Mouse (Mus musculus) layer of hippocampus, postnatal 36 days (tissue): ENCODE data around the gene Shld2. TPM values are rescaled to one million over a fixed set of nuclear protein-coding genes. Genes with fewer than 3 reads are reported as not detected.
A peak's percentile ranks its signal among the peaks of the same experiment; 100 is the strongest.
"Not testable (repeated sequence)": the region's sequence is repeated elsewhere in the genome, so short reads cannot be mapped to it uniquely, and the experiment has no call there.

ENCODE experiments used
- DNase-seq, 2 experiments: peaks; one replicate each; pipeline ENCODE4 v3.0.0; 2022
- total RNA-seq, 2 experiments: library from RNA; stranded (reverse); gene quantifications; 2 replicates each; pipeline ENCODE4 v1.2.3; 2021

Shld2 gene
- total RNA-seq, 2 experiments from 2014 or later: 12.5 to 13.5 TPM

DNA sequence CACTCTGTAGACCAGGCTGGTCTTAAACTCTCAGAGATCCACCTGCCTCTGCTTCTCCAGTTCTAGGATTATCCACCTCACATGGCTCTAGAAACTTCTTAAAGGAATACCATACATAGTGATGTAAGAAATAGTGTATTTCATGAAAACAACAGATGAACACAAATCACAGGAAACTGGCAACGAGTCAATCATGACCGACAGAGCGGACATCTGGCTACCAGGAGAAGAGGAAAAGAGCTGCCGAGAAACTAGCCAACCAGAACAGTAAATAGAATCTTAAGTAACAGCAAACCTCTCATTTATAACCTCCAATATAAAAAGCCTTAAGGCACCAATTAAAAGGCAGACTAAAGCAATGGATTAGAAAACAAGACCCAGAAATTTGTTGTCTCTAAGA is 30.6 kb downstream of the Shld2 start:
- no peak for DNase-seq

DNA sequence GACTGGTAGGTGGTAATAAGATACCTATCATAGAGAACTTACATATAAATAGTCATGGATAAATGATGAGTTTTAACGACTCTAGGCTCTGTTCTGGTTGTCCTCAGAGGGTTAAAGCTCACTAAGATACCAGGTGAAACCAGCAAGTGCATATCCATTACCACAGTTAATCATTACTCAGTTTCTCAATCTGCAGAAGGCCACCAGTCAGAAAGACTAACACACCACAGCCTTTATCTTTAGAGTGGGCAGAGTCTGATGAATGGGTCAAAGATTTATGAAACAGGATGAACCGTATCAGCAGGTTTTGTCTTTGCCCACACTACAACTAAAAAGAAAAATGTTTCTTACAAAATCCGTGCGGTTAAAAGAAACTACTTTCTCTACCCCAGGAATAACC is 35.1 kb downstream of the Shld2 start:
- DNase-seq: no peak

DNA sequence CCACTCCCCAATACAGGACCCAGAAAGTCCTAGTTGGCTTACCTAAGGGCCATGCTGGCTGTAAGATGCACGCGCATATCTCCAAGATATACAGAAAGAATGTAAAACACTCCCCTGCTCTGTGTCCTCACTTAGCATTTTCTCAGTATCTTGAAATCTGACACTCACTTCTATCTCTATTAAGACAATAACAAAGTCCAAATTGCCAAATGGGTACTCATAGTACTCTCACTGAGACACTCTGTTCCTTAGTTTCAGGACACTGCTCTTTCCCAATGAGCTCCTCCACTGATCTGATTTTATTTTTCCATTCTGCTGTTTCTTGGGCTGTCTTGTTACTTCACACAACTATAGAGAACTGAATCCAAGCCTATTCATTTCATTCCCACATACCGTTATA is 36.2 kb downstream of the Shld2 start:
- DNase-seq: no peak

DNA sequence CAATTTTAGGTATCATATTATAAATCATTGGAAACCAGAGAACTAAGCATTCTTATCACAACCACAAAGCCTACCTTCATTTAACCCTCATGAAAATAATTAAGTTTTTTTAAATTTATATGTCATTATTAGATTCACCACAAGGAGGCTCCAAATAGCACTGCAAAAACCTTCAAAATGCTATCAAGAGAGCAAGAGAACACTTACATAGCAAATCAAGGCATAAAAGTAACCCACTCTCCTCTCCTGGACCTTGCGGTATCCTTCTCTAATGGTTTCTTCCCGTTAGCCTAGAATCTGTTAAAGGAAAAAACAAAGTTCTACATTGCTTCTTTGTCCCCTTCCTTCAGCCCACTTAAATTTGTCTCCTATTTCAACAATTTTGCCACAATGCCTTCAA is 37.0 kb downstream of the Shld2 start:
- DNase-seq: no peak

DNA sequence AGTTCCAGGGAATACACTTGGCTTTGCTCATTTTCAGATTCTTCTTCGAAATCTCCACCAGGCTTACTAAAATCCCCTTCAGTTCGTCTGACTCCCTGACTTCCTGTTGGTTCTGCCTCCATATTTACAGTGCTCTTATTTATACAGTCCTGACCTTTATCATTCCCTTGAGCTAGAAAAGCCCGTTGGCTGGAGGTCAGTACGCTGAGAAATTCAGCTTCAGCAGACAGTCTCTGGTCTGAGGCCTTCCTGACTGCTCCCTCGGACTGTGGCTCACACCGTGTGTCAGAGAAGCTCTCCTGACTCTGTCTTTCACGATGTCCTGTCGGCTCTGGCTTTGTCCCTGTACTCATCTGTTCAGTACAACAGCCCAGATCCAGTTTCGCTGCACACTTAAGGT is 42.2 kb downstream of the Shld2 start:
- DNase-seq: no peak

DNA sequence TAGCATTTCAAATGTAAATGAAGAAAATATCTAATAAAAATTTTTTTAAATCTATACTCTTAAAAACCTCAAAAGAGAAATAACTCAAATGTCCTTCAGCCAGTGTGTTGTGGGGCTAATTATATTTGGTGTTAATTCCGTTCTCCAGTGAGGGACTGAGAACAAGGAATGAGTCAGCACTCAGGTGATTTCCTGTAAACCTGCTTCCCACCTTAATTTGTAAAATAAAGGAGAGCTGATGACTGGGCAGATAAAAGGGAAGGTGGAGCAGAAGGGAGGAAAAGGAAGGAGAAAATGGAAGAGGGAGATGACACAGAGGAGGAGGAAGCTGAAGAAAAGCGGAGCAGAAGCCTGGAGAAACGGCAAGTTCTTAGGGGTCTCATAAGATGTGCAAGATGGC is 51.8 kb downstream of the Shld2 start:
- DNase-seq: not testable (repeated sequence)

DNA sequence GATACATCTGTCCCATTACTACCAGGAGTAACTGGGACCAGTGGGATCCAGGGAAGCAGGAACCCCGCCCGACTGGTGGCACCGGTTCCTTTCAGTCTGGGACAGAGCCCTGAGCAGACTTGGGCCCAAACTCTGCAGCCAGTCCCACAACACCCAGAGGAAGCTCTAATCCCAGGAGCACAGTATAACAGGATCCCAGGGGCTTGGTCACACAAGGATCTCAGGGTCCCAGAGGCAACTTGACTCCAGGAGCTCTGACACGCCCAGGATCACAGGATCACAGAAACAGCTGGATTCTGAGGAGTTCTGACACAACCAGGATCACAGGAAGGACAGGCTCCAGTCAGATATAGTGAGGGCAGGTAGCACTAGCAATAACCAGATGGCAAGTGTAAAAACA is 57.0 kb downstream of the Shld2 start:
- DNase-seq: no peak

DNA sequence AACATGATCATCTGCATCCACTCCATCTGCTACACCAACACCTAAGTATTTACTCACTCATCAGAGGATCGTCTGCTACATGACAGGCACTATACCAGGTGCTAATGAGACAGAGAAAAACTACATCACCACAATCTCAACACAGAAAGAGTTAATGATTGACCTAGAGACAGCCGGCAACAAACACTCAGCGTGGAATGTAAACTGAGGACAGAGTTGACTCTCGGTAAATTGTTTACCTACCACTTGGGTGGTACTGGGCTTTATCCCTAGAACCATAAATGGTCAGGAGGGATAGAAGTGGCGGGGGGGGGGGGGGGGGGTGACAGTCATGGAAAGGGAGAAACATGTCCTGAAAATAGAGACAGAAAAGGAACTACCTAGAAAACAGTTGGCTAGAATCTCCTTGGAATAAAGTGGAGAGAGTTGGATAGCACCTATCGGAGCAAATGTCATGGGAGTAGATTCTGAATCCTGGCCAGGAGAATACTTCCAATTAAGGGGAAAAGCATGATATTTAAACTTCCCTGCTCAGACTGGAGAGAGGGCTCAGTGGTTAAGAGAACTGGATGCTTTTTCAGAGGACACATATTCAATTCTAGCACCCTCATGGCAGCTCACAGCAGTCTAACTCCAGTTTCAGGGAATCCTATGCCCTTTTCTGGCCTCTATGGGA is 57.7 kb downstream of the Shld2 start:
- no peak for DNase-seq

DNA sequence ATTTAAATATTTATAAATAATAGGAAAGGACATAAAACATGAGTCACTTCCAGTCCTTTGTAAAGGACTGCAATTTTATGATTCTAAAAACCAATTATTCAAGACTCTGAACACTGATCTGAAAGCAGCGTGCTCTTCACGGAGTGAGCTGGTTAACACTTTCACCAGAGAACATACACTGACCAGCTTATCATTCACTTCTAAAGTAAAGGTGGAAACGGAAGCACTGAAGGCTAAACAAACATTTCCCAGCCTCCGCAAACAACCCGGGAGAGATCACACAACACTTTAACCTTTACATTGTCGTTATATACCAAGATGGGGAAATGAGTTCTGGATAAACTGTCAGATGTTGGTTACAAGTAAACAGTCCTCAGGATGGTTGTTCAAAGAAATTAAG is 69.6 kb downstream of the Shld2 start:
- DNase-seq: no peak

DNA sequence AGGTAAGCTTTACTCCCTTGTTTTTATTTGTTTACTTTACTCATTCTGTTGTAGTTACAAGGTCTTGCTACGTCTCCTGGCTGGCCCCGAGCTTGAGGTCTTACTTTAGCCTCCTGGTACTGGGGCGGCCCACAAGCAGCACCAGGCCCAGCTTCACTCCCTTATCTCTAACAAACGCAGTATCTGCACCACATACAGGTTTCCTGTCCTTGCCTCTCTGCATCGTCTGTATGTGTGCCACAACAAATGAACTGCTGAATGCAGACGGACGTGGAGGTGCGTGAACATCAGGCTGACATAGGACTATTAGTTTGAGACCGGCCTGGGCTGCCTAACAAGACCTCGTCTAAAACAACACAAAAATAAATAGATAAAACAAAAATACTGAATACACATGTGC is 70.0 kb downstream of the Shld2 start:
- no peak for DNase-seq

DNA sequence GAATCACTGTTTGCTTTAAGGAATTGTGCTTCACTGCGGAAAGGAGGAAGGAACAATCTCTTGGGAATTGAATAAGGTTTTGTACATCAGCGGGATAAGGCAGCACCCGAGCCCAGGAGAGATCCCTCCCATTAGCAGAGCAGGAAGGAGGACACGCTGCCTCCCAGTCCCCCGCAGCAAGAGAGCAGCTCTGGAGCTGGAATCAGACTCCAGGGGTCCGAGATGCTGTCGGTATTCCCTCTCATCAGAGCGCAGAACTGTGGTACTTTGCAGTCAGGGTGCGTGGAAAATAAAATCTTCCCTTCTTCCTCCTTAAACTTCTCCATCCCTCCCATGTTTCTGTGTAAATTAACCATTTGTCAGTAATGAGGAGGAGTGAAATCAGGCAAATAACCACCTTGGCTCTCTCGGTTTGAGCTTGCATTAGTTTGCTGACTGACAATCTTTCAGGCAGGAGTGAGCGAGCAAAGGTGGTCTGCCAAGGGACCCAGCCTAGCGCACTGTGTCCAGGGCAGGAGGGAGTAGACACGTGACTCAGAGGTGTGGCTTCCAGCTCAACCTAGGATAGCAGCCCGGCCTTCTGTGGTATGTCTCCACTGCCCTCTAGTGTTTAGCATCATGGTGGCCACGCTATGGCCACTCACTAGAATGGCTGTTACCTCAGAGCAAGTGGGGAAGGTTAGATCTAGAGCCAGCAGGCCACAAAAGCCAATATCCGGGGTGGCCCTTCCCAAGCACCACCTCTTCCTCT is 75.5 kb downstream of the Shld2 start:
- peak in 1 of 2 experiments; percentile 20 for DNase-seq

DNA sequence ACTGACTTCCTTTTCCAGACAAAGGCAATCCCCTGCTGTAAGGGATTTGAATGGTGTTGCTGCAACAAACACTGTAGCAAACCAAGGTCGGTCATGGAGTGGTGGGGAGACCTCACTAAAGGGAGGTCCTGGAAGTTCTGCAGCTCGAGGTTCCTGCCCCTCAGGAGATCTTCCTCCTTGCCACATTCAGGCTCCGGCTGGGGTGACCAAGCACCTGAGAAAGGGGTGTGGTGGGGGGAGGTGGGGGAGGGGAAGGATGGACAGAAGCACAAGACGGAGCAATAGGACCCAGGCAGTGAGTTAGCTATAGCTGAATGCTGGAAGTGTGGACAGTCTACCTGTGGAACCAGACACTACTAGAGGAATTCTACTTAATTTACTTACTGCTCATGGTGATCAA is 76.4 kb downstream of the Shld2 start:
- no peak for DNase-seq

DNA sequence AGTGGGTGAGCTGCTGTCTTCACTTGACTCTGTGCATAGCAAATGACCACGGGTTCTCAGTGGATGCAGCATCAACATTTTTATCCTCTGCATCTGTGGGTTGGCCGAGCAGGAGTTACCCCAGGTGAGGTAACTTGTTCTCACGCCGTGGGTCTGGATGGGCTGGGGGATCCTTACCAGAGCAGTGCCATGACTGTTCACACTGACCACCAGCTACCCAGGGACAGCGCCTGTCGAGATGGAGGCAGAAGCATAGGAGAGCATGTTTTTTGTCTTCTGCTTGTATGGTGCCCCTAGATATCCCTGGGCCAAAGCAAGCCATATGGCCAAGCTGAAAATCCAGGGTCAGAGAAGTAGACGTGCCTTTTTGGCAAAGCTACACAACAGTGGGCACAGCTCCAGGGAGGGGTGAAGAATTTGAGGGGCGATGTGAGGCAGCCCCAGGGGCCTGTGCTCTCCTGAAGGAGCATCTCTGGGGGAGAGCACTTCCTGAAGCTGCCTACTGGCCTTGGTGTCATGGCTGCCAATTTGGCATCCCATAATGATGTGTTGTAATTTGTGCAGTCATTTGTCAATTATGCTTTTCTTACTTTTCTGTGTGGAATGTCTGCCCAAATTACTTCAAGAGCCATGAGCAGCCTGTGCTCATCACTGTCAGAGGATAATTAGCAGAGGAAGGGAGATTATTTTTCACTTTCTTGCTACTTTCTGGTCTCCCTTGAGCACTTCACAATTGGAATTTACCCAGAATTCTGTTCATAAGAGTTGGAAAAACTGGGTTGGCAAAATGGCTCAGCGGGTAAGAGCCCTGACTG is 77.2 kb downstream of the Shld2 start:
- no peak for DNase-seq

DNA sequence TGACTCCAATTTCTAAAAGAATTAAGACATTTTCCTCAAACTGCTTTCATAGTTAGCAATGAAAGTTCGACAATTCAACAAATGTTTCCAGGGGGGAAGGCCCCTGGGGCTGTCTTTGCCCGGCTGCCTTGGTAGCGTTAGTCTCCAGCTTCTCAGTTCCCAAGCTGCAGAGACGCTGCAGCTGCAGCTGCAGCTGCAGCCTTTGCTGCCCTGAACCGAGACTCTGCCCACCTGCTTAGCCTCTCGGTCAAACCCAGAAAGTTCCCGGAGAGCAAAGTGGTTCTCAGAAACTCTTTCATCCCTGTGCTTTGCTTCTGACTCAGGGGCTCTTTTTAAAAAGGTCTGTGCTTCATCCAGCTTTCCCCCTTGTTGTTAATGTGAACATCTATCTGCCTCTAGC is 78.0 kb downstream of the Shld2 start:
- DNase-seq: no peak

DNA sequence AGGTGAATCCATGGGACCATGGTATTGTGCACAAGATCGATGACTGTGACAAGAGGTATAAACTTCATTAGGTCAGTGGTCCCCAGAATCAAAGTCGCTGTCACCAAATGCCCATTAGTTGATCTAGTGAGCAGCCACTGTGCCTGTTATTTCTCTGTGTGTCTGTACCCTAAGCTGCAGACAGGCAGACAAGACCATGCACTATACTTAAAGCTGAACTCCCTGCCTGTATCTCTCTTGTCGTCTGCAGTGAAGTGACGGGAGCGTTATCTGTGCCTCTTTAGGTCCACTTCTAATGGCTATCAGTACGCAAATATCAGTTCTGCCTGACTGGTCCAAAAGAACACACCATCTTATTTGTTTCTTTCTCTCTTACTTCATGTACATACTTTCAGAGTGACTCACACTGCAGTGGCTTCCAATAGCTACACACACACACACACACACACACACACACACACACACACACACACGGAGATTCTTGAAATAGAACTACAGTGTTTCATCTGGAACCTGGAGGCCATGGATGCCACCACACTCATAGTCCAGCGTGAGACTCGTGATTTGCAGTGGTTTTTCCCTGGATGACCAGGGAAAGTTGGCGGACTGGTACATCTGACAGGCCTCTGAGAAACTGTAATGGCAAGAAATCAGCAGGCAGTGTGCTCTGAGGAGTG is 81.3 kb downstream of the Shld2 start:
- DNase-seq: no peak

DNA sequence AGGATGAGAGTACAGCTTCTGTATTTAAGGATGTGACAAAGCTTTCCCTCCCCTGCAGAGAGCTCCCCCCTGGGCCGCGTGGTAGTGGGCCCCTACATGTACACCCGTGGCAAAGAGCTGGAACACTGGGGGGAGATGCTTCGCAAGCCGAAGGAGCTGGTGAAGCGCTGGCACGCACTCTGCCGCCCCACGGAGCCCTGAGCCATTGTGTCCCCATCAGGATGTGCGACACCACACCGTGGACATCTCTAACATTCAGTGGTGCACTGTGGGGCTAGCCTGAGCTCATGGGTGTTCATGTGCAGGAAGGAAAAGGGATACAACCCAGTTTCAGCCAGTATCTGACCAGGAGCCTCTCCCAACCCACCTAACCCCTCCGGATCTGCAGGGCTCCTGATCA is 82.3 kb downstream of the Shld2 start:
- no peak for DNase-seq

DNA sequence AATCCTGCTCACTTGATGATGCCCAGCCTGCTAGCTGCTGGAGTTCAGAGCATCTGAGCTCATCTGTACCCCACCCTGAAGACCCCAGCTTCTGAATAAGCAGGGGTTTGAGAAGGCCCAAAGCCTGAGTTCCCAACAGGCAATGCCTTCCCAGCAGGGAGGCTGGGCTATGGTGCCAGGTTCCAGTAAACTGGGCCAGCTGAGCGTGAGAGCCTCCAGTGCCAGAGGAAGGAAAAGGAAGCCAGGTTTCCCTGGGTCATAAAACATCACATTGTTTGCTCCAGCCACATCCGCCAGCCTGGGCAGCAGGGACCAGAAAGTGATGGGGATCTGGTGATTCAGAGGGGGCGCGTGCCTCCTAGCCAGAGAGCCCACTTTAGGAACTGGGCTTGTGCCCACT is 83.7 kb downstream of the Shld2 start:
- no peak for DNase-seq

DNA sequence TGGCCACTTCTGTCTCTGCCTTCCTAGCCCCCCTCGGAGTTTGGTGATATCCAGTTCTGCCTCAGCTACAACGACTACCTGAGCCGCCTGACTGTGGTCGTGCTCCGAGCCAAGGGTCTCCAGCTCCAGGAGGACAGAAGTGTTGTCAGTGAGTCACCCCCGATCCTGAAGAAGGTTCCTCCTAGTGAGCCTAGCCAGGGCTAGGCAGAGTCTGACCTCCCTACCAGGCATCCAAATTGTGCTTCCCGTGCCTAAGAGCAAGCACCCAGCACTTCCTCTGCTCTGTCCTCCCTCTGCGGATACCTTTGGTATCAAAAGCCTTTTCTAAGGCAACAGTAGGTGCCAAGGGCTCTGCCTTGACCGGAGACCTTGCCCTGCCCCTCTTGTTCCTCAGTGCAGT is 84.3 kb downstream of the Shld2 start:
- no peak for DNase-seq

DNA sequence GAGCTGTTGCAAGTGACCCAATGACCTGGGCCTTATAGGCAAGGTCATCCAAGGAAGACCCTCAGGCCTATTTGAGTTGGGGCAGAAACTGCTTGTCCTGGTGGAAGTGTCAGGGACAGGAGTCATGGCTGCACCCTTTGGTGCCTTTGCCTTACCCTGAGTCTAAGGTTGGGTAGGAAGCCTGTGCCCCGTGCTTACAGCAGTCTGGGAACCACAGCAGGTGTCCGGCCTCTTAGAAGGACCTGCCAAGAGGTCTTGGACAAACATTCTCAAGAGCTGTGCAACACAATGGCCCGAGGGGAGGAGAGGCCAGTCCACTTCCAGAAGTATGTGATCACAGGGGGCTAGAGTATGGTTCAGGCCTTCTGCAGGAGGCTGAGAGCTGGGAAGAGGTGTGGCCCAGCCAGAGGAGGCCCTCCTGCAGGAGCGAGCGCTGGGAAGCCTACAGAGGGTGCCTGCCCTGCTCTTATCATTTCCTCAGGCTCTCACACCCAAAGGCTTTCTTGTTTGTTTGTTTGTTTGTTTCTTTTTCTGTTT is 86.9 kb downstream of the Shld2 start:
- DNase-seq: no peak

DNA sequence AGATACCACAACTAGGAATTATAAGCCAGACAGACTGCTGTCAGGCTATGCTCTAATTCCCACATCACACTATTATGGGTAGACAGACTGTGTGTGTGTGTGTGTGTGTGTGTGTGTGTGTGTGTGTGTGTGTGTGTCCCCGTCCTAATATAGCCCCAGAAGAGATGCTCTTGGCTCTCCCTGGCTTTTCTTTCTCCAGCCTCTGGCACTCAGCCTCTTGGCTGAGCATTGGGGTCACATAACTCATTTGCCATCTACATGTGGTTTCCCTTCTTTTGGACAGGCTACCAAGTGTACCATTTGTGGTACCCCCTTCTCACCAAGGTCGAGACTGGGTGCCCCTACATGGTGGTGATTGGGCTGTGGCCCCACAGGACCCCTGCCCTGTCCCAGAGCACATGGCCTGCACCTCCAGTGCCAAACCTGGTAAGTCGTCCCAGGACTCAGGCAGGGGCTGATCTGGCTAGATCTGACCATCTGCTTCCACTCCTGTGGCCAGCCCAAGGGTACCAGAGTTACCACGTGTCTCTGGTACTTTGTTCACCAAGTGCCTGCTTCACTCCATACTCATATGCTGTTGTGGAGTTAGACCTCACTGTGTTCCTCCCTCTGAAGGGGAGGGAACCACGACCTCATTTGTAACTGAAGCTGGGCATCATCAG is 88.7 kb downstream of the Shld2 start:
- DNase-seq: no peak

DNA sequence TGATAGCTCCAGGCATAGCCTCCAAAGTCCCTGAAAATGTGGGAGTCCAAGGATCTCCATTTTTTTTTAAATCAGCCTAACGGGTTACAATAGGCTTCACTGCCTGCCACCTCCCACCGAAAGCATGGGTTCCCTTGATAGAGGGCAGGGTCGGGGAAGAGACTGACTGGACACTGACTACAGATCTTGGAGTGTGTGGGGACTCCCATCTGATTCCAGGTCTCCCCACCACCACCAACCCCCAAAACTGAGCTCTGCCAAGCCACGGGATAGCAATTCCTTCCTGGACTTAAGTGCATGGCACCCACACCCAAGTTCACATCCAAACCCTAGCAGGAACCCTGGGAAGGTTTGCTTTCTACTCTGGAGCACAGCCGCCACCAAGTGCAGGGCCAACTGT is 89.9 kb downstream of the Shld2 start:
- no peak for DNase-seq

DNA sequence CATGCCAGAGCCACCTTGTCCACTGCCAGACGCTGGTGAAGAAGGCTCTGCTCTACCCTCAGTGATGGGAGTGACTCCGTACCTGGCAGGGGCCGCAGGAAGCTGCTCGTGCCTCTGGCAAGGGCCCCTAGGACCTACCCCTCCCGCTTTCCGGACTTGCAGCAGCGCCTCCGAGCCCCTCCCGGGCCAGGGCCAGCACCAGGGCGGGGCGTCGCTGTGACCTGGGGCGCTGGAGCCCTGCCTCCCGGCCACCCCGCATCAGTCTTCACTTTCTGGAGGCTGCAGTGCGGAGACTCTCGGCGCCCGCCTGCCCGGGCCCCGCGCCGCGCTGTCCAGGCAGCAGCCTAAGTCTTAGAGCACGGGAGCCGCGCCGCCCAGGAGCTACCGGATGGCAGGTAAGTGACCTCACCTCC is 90.5 kb downstream of the Shld2 start:
- no peak for DNase-seq
